In genomic region chr10:116726031-116726430, GRCm38 (mm10) we compare ENCODE assay signal across 21 mouse cellular contexts.
DNase-seq lines count a peak whose midpoint lies in the region; ATAC-seq lines count a peak whose summit lies in the region.
"Had no signal": no experiment of that assay in that cellular context is flagged by ENCODE, and none has a peak within 500 bp of the region (broad histone marks: within the 10 kb centered on the region; RNA-seq: fewer than 3 reads in every experiment).

No protein-coding gene starts in this region.

- ATAC-seq in common myeloid progenitor, adult 5-6 weeks (replicated peaks; ENCODE audit: low read depth, poor library complexity, severe bottlenecking): 0 out of 2 replicates have a peak, but pooled peaks have one; percentile 52
- ATAC-seq in granulocyte monocyte progenitor cell, adult 5-6 weeks (replicated peaks; ENCODE audit: poor library complexity, severe bottlenecking): peak; percentile 80
- ATAC-seq in megakaryocyte, adult 5-6 weeks (ENCODE audit: poor library complexity, severe bottlenecking): peak; percentile 59; the same call in 1 of the 2 replicates
- ATAC-seq in megakaryocyte progenitor cell, adult 5-6 weeks (replicated peaks; ENCODE audit: poor library complexity): peak; percentile 67
- no peak for ATAC-seq in cerebellum, adult (ENCODE audit: insufficient number of reproducible peaks, low FRiP score, low TSS enrichment)
- ATAC-seq: activated CD4-positive, CD25-positive, alpha-beta regulatory T cell, adult 4 months; CD4-positive, CD25-positive, alpha-beta regulatory T cell, adult 4 months; Patski had no signal

- no peak for DNase-seq in thymus, postnatal 0 days (ENCODE audit: low spot score)
- DNase-seq in cerebellum, adult 9-11 months: no peak
- DNase-seq in layer of hippocampus, postnatal 10 days (ENCODE audit: low spot score in 2 of 2): no peak
- DNase-seq: adrenal gland, adult 2 months; adrenal gland, adult 8-10 months; adrenal gland, postnatal 10 days; adrenal gland, postnatal 14 days; adrenal gland, postnatal 25 days; adrenal gland, postnatal 36 days; B cell, adult 2 months; cerebellum, adult 11 months; cerebellum, adult 11-12 months; cerebellum, adult 18-20 months had no signal
